Mouse (Mus musculus) testis, postnatal 14 days (tissue): ENCODE results near the gene Serbp1.

ENCODE experiments used
- DNase-seq: peaks from one replicate; pipeline ENCODE4 v3.0.0; 2021; ENCODE audit warnings: low spot score

Gene Serbp1

GRCm38 (mm10) chr6:67235649-67236048 lies 2.3 kb upstream of the Serbp1 start:
- no peak for DNase-seq

DNA sequence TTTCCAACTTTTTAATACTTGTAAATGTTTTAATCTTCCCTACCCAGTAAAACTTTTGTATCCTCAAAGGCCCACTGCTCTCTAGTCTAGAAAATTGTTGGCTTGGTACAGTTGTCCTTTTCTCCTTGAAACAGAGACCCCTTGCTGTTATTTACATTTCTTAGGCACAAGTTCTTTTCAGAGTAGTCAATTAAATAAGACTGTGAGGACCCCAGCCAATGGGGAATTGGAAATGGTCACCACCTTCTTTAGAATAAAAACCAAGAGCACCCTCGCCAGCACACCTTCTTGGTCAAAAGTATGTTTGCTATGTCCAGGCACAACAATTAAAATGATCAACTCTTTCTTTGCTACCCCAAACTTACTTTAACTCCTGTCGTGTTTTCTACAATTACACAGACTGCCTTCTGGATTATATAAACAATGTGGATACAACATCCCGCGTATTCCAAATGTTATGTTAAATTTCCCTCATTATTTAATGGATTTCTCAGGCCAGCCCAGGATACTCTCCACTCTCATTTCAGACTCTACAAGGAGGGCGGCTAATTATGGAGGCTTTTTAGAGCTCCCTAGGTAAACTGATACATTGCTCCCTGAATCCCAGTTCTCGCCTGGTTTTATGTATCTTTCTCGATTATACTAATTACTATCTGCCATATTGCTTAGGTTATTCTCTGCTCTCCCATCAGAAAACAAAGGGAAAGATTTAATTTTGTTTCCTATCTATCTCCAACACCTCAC lies 1.3 kb upstream of the Serbp1 start:
- no peak for DNase-seq

DNA sequence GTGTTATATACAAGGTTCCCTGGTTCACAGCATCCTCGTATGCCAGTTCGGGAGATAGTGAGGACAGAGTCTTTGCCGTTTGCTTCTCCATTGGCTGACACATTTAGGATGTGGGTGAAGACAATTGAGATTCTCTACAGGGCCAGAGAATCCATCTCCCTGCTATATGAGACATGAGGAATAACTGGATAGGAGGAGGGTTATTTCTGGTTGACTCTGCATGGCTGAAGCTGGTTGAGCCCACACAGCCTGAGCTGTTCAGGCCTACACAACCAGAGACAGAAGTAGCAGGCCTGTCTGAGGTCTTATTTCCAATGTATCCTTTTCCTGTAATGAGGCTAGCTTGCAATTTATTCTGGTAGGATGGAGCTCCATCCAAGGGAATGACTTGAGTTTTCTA lies 3.3 kb downstream of the Serbp1 start:
- no peak for DNase-seq

- no peak for DNase-seq
These were observed 5.9 kb downstream of the Serbp1 start for GRCm38 (mm10) chr6:67243765-67244420.

DNA sequence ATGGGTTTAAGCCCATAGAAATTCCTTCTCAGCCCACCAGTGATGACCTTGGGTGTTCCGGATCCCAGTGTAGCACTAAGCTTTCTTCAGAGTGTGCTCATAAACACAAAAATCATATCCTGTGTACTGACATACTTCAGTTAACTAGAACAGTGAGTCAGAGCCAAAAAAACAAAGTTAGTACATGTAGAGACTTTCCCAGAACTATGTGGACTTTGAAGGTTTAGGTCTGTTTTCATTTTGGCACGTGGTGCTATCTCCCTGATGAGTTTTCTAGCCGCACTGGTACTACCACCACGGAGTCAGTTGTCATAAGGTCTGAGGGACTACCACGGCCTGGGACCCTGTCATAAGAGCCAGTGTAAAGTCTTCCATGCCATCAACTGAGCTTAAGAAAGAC lies 6.5 kb downstream of the Serbp1 start:
- DNase-seq, result no peak

GRCm38 (mm10) chr6:67251095-67251494 lies 13.1 kb downstream of the Serbp1 start:
- no peak for DNase-seq

DNA sequence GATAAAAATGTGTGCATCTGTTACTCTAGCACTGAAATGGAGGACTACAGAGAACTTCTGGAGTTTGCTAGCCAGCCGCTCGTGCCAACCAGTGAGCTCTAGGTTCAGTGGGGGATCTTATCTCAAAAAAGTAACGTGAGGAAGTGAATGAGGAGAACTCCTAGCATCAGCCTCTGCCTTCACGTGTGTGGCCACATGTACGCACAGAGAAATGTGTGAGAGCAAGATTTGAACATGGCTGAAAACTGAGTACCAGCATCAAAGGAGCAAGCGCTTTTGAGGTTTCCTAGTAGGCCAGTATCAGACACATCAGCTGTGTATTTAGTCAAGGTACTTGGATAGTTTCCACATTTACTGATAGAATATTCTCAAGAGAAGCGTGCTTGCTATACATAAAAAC lies 27.0 kb downstream of the Serbp1 start:
- no peak for DNase-seq

DNA sequence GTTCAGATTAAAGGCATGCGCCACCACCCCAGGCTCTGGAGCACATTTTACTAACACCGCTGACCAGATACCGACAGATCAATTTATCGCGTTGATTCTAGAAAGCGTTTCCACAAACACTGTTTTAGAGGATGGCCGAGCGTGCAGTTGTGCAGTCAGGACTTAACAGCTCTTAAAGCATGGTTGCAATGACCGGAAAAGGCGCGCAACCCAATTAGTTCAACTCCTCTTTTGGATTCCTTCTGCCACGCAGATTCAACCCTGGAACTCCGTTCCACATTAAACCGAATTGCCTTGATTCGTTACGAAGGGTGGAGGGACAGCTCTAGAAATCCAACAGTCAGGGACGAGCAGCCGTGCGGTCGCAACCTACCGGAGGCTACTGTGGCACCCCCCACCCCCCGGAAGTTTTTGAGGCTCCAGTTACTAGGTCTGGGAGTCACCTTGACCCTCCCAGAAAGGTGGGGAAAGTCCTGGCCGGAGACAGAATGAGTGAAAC lies 28.2 kb downstream of the Serbp1 start:
- no peak for DNase-seq

- DNase-seq, result peak; percentile 98
These were observed 28.9 kb downstream of the Serbp1 start for GRCm38 (mm10) chr6:67266664-67267407.

DNA sequence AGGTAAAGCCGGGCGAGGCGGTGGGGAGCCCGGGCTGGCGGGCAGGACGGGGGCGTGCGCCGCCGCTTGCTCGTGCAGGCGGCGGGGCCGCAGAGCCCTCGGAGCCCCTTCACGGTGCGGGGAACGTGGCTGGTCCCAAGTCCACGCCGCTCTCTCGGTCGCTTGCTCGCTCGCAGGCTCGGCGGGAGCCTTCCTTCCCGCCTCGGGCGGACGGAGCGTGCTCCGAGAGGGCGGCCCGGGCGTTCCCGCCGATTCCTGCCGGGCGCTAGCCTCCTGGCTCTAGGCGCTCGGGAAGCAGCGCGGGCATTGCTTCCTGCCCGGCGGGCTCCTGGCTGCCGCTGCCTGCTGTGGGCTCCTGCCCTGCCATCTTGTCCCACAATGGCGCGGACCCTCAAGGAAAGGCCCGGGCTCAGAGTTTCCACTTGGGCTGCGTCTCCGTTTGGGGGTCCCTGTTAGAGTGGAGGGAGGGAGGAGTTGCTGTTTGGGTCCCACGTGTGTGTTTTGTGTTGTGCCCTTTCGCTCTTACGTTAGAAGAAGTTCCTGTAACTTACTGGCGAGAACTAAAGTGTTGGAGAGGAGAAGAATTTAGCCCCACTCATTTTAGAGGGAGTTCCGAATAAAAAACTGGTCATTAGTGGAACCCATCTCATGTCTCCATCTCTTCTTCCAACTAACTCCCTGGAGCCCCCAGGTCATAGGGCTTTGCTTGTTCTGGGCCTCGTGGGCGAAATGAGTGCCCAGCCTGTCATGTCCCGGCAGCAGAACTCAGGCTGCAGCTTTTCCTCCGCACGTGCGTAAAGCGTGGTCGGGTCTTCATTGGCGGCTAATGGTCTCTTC lies 29.6 kb downstream of the Serbp1 start:
- DNase-seq, result peak; percentile 73

- no peak for DNase-seq
These were observed 30.3 kb downstream of the Serbp1 start for GRCm38 (mm10) chr6:67268245-67268612.

DNA sequence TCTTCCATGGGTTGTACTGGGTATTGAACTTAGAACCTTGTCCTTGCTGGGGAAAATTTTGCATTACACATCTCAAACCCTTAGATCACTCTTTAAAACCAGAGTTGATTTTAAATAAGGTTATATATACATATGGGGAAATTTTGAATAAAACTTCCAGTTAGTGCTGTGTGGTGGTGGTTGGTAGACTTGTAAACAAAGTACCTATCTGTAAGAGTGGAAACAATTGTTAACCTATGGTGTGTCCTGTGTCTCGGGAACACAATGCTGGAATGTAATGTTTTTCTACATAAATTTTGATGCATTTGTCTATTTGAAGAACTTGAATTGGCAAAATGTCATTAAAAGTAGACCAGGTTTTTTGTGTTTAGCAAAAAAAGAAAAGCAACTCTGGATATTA lies 31.0 kb downstream of the Serbp1 start:
- no peak for DNase-seq

DNA sequence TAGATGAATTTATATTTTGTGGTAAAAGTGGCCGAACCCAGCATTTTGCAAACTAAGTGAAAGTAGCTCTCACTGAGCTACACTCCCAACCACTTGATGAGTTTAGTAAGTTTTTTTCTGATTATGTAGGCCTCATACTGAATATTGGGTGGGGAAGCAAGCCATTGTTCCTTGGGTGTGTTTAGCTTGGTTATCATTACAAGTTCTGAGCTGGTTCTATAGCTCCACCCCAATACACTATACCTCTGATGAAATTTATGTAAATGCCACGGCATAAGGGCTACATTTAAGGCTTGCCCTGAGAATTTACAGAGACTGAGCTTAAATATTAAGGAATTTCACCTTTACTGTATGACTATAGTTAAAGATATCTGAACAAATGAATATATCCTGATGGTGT lies 31.5 kb downstream of the Serbp1 start:
- no peak for DNase-seq

GRCm38 (mm10) chr6:67277944-67278343 lies 40.0 kb downstream of the Serbp1 start:
- no peak for DNase-seq

- DNase-seq, result no peak
These were observed 43.7 kb downstream of the Serbp1 start for GRCm38 (mm10) chr6:67281614-67282197.

- DNase-seq, result no peak
These were observed 44.9 kb downstream of the Serbp1 start for GRCm38 (mm10) chr6:67282897-67283296.

- no peak for DNase-seq
These were observed 54.2 kb downstream of the Serbp1 start for GRCm38 (mm10) chr6:67292042-67292623.

- DNase-seq, result no peak
These were observed 58.1 kb downstream of the Serbp1 start for GRCm38 (mm10) chr6:67296126-67296525.

DNA sequence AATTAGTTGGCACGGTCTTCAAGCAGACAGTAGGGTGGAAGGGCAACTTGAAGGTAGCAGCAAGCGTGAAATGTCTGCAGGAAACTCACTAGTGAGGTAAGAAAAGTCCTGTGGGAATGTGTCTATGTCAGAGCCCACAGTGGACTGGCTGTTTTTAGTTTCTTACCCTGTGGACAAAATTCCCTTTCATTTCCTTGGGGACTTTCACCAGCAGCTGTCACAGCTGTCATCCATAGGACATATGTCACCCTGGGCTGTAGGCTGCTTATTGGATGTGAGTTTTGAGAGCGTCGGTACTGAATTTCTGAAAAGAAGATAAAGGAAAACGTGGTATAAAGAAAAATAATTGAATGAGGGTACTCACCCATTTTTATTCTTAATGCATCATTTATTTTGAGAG lies 60.8 kb downstream of the Serbp1 start:
- no peak for DNase-seq

DNA sequence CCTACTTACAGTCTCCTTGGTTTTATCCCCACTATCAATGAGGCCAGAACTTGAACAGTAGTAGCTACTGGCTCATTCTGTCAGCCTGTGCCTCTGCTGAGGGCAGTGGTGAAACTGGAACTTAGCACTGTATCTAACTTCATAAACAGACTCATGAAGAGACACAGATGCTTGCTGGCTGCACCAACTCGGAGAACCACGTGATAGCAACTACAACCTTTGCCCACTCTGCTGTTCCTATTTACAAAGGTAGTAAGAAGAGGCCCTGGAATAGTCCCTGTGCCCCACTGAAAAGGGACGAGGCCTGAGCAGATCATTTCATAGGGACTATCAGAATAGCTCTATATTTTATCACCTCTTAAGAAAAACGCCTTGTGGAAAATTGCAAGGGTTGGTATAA lies 62.3 kb downstream of the Serbp1 start:
- DNase-seq, result no peak

- no peak for DNase-seq
These were observed 62.8 kb downstream of the Serbp1 start for GRCm38 (mm10) chr6:67300710-67301163.
